Mouse (Mus musculus) right cerebral cortex, postnatal 14 days (tissue): ENCODE measurements at regions not wholly inside any gene's neighbourhood (a gene's known extent, or its start where the extent isn't known, plus 50 kb on each side); places are given as distances from the start of the nearest gene placed in this dataset.

Experiments
- DNase-seq: peaks from one replicate; pipeline ENCODE4 v3.0.0; 2022

DNA sequence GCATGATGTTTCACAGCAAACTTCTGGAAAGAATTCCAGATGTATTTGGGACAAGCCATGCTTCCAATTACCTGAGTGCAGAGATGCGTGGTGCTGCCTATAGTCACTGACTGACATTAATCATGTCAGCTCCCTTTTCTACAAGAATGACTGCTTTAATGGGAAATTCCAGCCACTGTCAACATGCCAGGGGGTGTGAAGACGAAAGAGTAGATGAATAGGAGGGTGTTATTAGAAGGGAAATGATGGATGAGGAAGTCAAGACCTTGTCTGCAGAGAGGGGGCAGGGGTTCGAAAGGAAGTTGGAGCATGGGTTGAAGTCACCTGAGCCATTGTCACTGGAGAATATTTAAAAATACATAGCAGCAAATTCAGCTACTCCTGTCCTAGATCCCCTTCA is 634.6 kb downstream of the Brinp1 start:
- no peak for DNase-seq

DNA sequence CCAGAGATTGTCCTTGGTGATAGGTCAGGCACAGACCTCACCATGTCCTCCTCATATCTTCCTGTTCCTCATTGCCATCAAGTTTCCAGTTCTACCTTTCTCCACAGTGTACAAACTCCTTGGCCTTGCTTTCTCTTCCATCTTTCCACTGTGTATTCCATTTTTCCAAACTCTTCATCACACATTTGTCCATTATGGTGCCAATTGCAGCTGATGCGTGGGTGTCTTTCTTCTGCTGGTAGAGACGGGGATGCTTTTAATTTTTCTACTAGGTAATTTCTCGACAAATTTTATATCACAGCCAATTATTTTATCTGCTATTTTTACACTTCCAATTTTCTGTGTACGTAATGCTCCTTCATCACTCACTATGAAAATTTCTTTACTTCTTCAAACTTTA is 641.4 kb downstream of the Brinp1 start:
- DNase-seq = no peak

DNA sequence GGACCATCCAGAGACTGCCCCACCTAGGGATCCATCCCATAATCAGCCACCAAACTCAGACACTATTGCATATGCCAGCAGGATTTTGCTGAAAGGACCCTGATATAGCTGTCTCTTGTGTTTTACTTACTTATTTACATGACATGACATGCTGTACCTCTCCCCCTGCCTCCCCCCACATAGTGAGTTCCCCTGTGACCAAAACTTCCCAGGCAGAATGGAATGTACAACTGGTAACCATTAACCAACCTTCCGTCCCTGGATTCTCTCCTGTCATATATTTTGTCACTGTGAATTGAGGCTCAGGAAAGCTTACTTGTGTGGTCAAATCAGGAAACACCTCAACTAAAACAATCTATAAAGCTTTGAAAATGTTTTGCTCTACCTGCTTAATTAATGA is 669.4 kb downstream of the Brinp1 start:
- DNase-seq = no peak

DNA sequence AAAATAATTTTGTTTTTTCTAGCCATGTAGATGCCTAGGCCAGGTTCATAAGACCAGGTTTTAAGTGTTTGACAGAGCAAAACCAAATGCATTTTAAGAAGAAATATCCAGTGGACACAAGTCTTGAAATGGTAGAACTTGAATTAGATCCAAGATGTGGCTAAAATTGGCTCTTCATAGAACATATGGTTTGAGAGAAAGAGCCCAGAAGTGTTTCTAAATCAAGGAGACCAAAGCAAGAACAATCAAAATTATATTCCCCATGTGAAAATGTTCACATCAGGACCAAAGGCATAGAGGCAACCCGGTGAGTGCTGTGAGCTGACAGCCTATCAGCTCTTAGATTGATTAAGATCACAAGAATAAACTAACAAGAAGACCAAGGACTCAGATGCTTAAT is 673.3 kb downstream of the Brinp1 start:
- no peak for DNase-seq

DNA sequence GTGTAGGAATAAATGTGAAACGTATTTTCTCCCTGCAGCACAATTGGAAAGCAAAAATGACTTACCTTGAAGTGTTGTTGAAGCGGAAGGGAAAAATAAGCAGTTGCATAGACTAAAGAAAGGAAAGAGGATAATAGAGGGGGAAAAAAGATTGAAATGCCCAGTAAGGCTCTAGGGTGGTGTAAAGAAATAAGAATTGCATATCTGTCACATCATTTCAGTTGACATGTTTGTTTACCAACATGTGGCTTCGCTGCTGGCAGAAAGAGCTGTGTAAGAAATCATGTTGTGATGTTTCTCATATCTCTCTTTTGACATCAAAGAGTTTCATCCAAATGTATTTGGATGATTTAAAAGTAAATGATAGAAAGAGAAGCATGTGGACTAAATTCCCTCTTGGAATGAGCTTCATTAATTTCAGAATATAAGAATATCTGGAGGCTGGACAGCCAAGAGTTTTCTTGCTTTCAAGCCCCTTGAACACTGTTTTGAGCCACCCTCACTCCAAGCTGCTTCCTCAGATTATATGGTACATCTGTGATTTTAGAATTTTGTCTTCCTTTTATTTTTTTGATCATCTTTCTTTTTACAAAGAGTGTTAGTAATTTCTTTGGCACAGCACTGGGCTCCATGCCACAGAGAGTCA is 679.0 kb downstream of the Brinp1 start:
- DNase-seq = no peak
